Mouse (Mus musculus) induced T-regulatory cell, adult 2 months (primary cell): ENCODE data around the gene Nudt14.

Experiments used
- DNase-seq: peaks from one replicate; pipeline ENCODE4 v3.0.0-alpha.2; 2012; ENCODE audit warnings: low read depth

The Nudt14 gene

GRCm38 (mm10) chr12:112950040-112950760, 8.3 kb upstream of the Nudt14 start:
- peak; percentile 92 for DNase-seq

GRCm38 (mm10) chr12:112947307-112947706, 5.4 kb upstream of the Nudt14 start:
- DNase-seq, result peak; percentile 77

GRCm38 (mm10) chr12:112943669-112944068, 1.7 kb upstream of the Nudt14 start:
- DNase-seq, result no peak

- DNase-seq, result no peak
Observed at GRCm38 (mm10) chr12:112941156-112941775, 658 bp downstream of the Nudt14 start.

GRCm38 (mm10) chr12:112940710-112941109, 1.2 kb downstream of the Nudt14 start:
- no peak for DNase-seq

GRCm38 (mm10) chr12:112940238-112940637, 1.7 kb downstream of the Nudt14 start:
- no peak for DNase-seq

- DNase-seq, result peak; percentile 42
Observed at GRCm38 (mm10) chr12:112938873-112939565, 2.9 kb downstream of the Nudt14 start.

GRCm38 (mm10) chr12:112938366-112938765, 3.6 kb downstream of the Nudt14 start:
- DNase-seq, result no peak

- no peak for DNase-seq
Observed at GRCm38 (mm10) chr12:112937906-112938305, 4.0 kb downstream of the Nudt14 start.

- no peak for DNase-seq
Observed at GRCm38 (mm10) chr12:112932647-112933046, 9.3 kb downstream of the Nudt14 start.

- DNase-seq, result no peak
Observed at GRCm38 (mm10) chr12:112929562-112930352, 12.2 kb downstream of the Nudt14 start, which contains the start of gene Jag2. Jag2 (minus strand) TSS chr12:112929776.

GRCm38 (mm10) chr12:112928401-112929241, 13.3 kb downstream of the Nudt14 start:
- DNase-seq, result peak; percentile 38

GRCm38 (mm10) chr12:112927265-112927664, 14.7 kb downstream of the Nudt14 start:
- DNase-seq, result no peak

- DNase-seq, result no peak
Observed at GRCm38 (mm10) chr12:112925950-112926349, 16.0 kb downstream of the Nudt14 start.

- no peak for DNase-seq
Observed at GRCm38 (mm10) chr12:112922541-112922940, 19.4 kb downstream of the Nudt14 start.

- no peak for DNase-seq
Observed at GRCm38 (mm10) chr12:112921518-112921917, 20.4 kb downstream of the Nudt14 start.

- no peak for DNase-seq
Observed at GRCm38 (mm10) chr12:112917906-112918305, 24.0 kb downstream of the Nudt14 start.

GRCm38 (mm10) chr12:112917486-112917885, 24.4 kb downstream of the Nudt14 start:
- DNase-seq, result no peak

- DNase-seq, result no peak
Observed at GRCm38 (mm10) chr12:112916698-112917400, 25.1 kb downstream of the Nudt14 start.

GRCm38 (mm10) chr12:112915587-112915986, 26.3 kb downstream of the Nudt14 start:
- DNase-seq, result no peak

- no peak for DNase-seq
Observed at GRCm38 (mm10) chr12:112914527-112914926, 27.4 kb downstream of the Nudt14 start.
